Comparison of ENCODE assay signal across 9 mouse cellular contexts in genomic region chr2:94157051-94157450, GRCm38 (mm10). TPM values are rescaled to one million over a fixed set of nuclear protein-coding genes. Genes with fewer than 3 reads are reported as not detected.
DNase-seq lines count a peak whose midpoint lies in the region; ATAC-seq lines count a peak whose summit lies in the region.
"Had no signal": no experiment of that assay in that cellular context is flagged by ENCODE, and none has a peak within 500 bp of the region (broad histone marks: within the 10 kb centered on the region; RNA-seq: fewer than 3 reads in every experiment).

No protein-coding gene starts in this region.

- no peaks in the 10 kb centered on the region for H3K9me3 ChIP-seq in lung, embryonic 15.5 days
- H3K9me3 ChIP-seq in embryonic facial prominence, embryonic 11.5 days (replicated peaks; ENCODE audit: control insufficient read depth, low read length): no peaks in the 10 kb centered on the region
- H3K9me3 ChIP-seq in intestine, embryonic 16.5 days (ENCODE audit: control insufficient read depth, low read length): no peaks in the 10 kb centered on the region
- no peaks in the 10 kb centered on the region for H3K9me3 ChIP-seq in neural tube, embryonic 15.5 days (replicated peaks)

- 1% methylated on average over 10 of the region's 10 CpGs for WGBS in lung, embryonic 15.5 days
- WGBS in embryonic facial prominence, embryonic 11.5 days: 2% methylated on average over 10 of the region's 10 CpGs
- under 1% methylated on average over 10 of the region's 10 CpGs for WGBS in intestine, embryonic 16.5 days
- WGBS in neural tube, embryonic 15.5 days: 2% methylated on average over 10 of the region's 10 CpGs

- no peaks in the 10 kb centered on the region for H3K27me3 ChIP-seq in lung, embryonic 15.5 days
- no peaks in the 10 kb centered on the region for H3K27me3 ChIP-seq in embryonic facial prominence, embryonic 11.5 days (ENCODE audit: control insufficient read depth, insufficient read depth, low read length)
- no peaks in the 10 kb centered on the region for H3K27me3 ChIP-seq in intestine, embryonic 16.5 days (replicated peaks; ENCODE audit: control insufficient read depth, insufficient read depth, low read length)
- H3K27me3 ChIP-seq in neural tube, embryonic 15.5 days (replicated peaks): no peaks in the 10 kb centered on the region

- H3K9ac ChIP-seq in lung, embryonic 15.5 days: peak overlapping the region; percentile 92
- peak overlapping the region; percentile 80 for H3K9ac ChIP-seq in embryonic facial prominence, embryonic 11.5 days (replicated peaks; ENCODE audit: low read length)
- H3K9ac ChIP-seq in intestine, embryonic 16.5 days (ENCODE audit: low read depth, low read length): peak overlapping the region; percentile 89
- peak overlapping the region; percentile 91 for H3K9ac ChIP-seq in neural tube, embryonic 15.5 days (replicated peaks)

- peak overlapping the region; percentile 91 for H3K27ac ChIP-seq in lung, embryonic 15.5 days
- H3K27ac ChIP-seq in embryonic facial prominence, embryonic 11.5 days (replicated peaks; ENCODE audit: low read depth, low read length): peak overlapping the region; percentile 72; the same call in 1 of the 2 replicates
- peak overlapping the region; percentile 91 for H3K27ac ChIP-seq in intestine, embryonic 16.5 days (ENCODE audit: low read length)
- H3K27ac ChIP-seq in neural tube, embryonic 15.5 days (replicated peaks): peak overlapping the region; percentile 96

- H3K36me3 ChIP-seq in lung, embryonic 15.5 days: no peaks in the 10 kb centered on the region
- H3K36me3 ChIP-seq in embryonic facial prominence, embryonic 11.5 days (replicated peaks; ENCODE audit: control insufficient read depth, insufficient read depth, low read depth, low read length): no peaks in the 10 kb centered on the region
- H3K36me3 ChIP-seq in intestine, embryonic 16.5 days (ENCODE audit: control insufficient read depth, insufficient read depth, low read length): no peaks in the 10 kb centered on the region
- H3K36me3 ChIP-seq in neural tube, embryonic 15.5 days: no peaks in the 10 kb centered on the region

- H3K4me1 ChIP-seq in lung, embryonic 15.5 days: peaks cover 30% of the 10 kb centered on the region
- 0 out of 2 replicates have a peak, but pooled peaks cover 2% of the 10 kb centered on the region for H3K4me1 ChIP-seq in embryonic facial prominence, embryonic 11.5 days (ENCODE audit: control insufficient read depth, insufficient read depth, low read length)
- H3K4me1 ChIP-seq in intestine, embryonic 16.5 days (ENCODE audit: control insufficient read depth, insufficient read depth, low read length): peaks cover 29% of the 10 kb centered on the region
- H3K4me1 ChIP-seq in neural tube, embryonic 15.5 days: peaks cover 31% of the 10 kb centered on the region

- no peak for ATAC-seq in lung, embryonic 15.5 days (ENCODE audit: borderline replicate concordance, extremely low read depth, low FRiP score, low TSS enrichment)
- ATAC-seq in embryonic facial prominence, embryonic 11.5 days (replicated peaks; ENCODE audit: insufficient number of reproducible peaks, low FRiP score, low TSS enrichment, low read depth): no peak
- ATAC-seq in intestine, embryonic 16.5 days: no peak
- ATAC-seq in neural tube, embryonic 15.5 days (ENCODE audit: low FRiP score): no peak

- DNase-seq in lung, postnatal 10 days: no peak
- DNase-seq in embryonic facial prominence, embryonic 11.5 days (ENCODE audit: low spot score): peak; percentile 38
- no peak for DNase-seq in spleen, postnatal 14 days (ENCODE audit: low spot score in 2 of 2)
- no peak for DNase-seq in adrenal gland, adult 8-10 months
- no peak for DNase-seq in right cerebral cortex, postnatal 4 days
- DNase-seq: thymus, postnatal 36 days had no signal

- peak overlapping the region; percentile 58 for H3K4me2 ChIP-seq in lung, embryonic 15.5 days
- peak overlapping the region; percentile 45 for H3K4me2 ChIP-seq in embryonic facial prominence, embryonic 11.5 days (ENCODE audit: low read depth, low read length)
- peak overlapping the region; percentile 39 for H3K4me2 ChIP-seq in intestine, embryonic 16.5 days (ENCODE audit: low read depth, low read length)
- peak overlapping the region; percentile 73 for H3K4me2 ChIP-seq in neural tube, embryonic 15.5 days

- peak overlapping the region; percentile 92 for H3K4me3 ChIP-seq in lung, embryonic 15.5 days
- H3K4me3 ChIP-seq in embryonic facial prominence, embryonic 11.5 days (ENCODE audit: low read depth, low read length): peak overlapping the region; percentile 66
- H3K4me3 ChIP-seq in intestine, embryonic 16.5 days (ENCODE audit: low read length): peak overlapping the region; percentile 89
- peak overlapping the region; percentile 88 for H3K4me3 ChIP-seq in neural tube, embryonic 15.5 days (replicated peaks)

RNA-seq across cellular contexts. Expression of gene Hsd17b12, which starts 0.7 kb away (rescaled TPM):
- polyA plus RNA-seq in lung, embryonic 15.5 days (2015; fragmentation: Nextera tagmentation; extraction: Ambion mirVana): 126 and 129 TPM in 2 replicates
- polyA plus RNA-seq in embryonic facial prominence, embryonic 11.5 days (2014; fragmentation: Nextera tagmentation; extraction: Ambion mirVana): 126 and 128 TPM in 2 replicates
- polyA plus RNA-seq in intestine, embryonic 16.5 days (2015; fragmentation: Nextera tagmentation; extraction: Ambion mirVana): 175 and 183 TPM in 2 replicates
- polyA plus RNA-seq in neural tube, embryonic 15.5 days (2015; fragmentation: Nextera tagmentation; extraction: Ambion mirVana): 138 and 141 TPM in 2 replicates
- total RNA-seq in adrenal gland, adult 8-10 months (2022): 100 to 1,000 TPM; 138 to 202 (median 172) TPM
